Comparison of ENCODE assay signal across 8 mouse cellular contexts in the genomic region with DNA sequence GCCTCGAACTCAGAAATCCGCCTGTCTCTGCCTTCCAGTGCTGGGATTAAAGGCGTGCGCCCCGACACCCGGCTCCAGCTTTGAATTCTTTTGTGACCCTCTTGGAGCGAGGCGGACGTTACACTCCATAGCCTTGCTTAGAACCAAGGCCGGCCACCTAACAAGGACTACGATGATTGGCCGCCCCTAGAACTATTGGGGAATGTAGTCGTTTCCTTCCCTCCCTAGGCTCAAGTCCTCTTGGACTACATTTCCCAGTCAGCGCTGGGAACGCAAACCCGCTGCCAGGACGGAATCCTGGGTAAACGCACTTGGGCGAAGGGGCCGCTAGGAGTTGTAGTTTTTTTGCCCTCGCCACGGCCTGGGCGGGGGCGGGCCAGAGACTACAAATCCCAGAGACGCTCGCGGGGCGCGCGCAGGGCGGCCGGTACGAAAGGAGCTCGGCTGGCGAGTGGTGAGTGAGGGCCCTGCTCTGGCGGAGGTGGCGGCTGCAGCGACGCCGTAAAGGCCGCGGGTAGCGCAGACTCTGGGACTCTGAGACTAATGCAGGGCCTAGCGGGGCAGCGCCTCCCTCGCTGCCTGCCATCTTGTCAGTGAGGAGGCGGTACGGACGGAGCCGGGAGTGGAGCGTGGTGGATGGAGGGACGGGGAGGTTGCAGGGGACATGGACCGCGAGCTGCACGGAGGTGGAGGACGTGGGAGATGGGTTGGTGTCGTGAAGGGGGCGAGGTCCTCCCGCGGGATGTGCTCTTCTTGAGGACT. TPM values are rescaled to one million over a fixed set of nuclear protein-coding genes. Genes with fewer than 3 reads are reported as not detected.
DNase-seq lines count a peak whose midpoint lies in the region; ATAC-seq lines count a peak whose summit lies in the region.

A gene (plus strand): TSS at position 413 of the 762 bp plus-strand sequence.

- H3K27ac ChIP-seq in lung, embryonic 16.5 days (ENCODE audit: low read length) = peak within 1 kb of the TSS; percentile 92

- peak; percentile 96 to 98 for ATAC-seq in hematopoietic stem cell, adult 5-6 weeks (replicated peaks in 1 of 2; ENCODE audit: insufficient read depth in 1 of 2, low FRiP score in 2 of 2, low TSS enrichment in 1 of 2, low read depth in 1 of 2, poor library complexity in 2 of 2, severe bottlenecking in 2 of 2)
- ATAC-seq in lung, embryonic 16.5 days (ENCODE audit: low read depth) = peak; percentile 98

- WGBS in lung, embryonic 16.5 days = under 1% methylated on average over 60 of the region's 60 CpGs

- H3K4me2 ChIP-seq in lung, embryonic 16.5 days (ENCODE audit: low read depth, low read length) = peak within 1 kb of the TSS; percentile 65

- H3K9ac ChIP-seq in lung, embryonic 16.5 days (ENCODE audit: low read length) = peak within 1 kb of the TSS; percentile 98

- peak; percentile 99 for DNase-seq in MEL-GATA-1-ER (ENCODE audit: extremely low read depth, low read depth)
- DNase-seq in cerebellum, adult 8-10 months = peak; percentile 97
- peak; percentile 99 for DNase-seq in forelimb bud, embryonic 11.5 days (ENCODE audit: low read depth, low spot score)
- peak; percentile 95 for DNase-seq in layer of hippocampus, adult 9-10 months (ENCODE audit: low spot score)
- peak; percentile 92 for DNase-seq in ovary, postnatal 10 days (ENCODE audit: low spot score)
- peak; percentile 96 to 97 for DNase-seq in thymus, postnatal 10 days (ENCODE audit: low spot score in 2 of 2)

- peaks cover 3% of the 10 kb centered on the region; the same call in 1 of the 2 replicates for H3K4me1 ChIP-seq in lung, embryonic 16.5 days (replicated peaks; ENCODE audit: control insufficient read depth, insufficient read depth, low read length)

- no peaks in the 10 kb centered on the region for H3K36me3 ChIP-seq in lung, embryonic 16.5 days (ENCODE audit: control insufficient read depth, insufficient read depth, low read length)

- no peaks in the 10 kb centered on the region for H3K27me3 ChIP-seq in lung, embryonic 16.5 days (ENCODE audit: control insufficient read depth, insufficient read depth, low read depth, low read length)

- no peaks in the 10 kb centered on the region for H3K9me3 ChIP-seq in lung, embryonic 16.5 days (ENCODE audit: control insufficient read depth, low read length)

- peak within 1 kb of the TSS; percentile 93 for H3K4me3 ChIP-seq in lung, embryonic 16.5 days (ENCODE audit: low read length)

RNA-seq across cellular contexts. Expression of the gene that starts here (rescaled TPM):
- total RNA-seq in hematopoietic stem cell, adult 5-6 weeks (2017) = 35.2 and 42.8 TPM in 2 replicates
- 37.9 and 42.0 TPM in 2 replicates for polyA plus RNA-seq in lung, embryonic 16.5 days (2015; fragmentation: Nextera tagmentation; extraction: Ambion mirVana)

Comparison
In these comparisons a context has a peak if more than half of its experiments do, and no peak if none do; other contexts are left out.
1. Peak in every context shown above with its lines: DNase-seq, ATAC-seq, H3K4me3 ChIP-seq and H3K27ac ChIP-seq.